Mouse (Mus musculus): ENCODE measurements around the gene Gm20388. TPM values are rescaled to one million over a fixed set of nuclear protein-coding genes. Genes with fewer than 3 reads are reported as not detected.
A peak's percentile ranks its signal among the peaks of the same experiment; 100 is the strongest.

Gene Gm20388
- polyA plus RNA-seq, 1 experiment from 2014 or later = not detected

DNA sequence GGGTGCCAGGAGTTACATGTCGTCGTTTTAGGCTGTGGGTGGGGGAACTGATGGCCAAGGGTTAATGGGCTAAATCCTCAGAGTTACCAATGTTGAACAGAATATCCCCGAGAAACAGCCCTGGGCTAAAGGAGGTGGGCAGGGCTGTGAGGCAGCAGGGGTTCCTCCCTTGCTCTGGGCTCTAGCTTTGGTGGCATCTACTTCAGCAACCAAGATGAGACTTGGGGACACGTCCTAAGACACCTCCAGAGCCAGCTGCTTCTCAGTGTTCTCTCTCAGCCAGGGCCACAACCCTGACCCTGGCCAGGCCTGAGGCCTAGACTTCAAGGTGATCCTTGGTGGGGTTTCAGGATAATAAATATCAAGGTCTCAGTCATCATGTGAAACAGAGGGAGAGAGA, 3228.1 kb downstream of the Gm20388 start:
- Histone ChIP-seq H3K27me3 (no peaks in the 10 kb centered on the region), H3K36me3 (no peaks in the 10 kb centered on the region), H3K9ac (replicated peaks) (no peak overlapping the region), H3K4me3 (no peak overlapping the region), H3K27ac (replicated peaks) (no peak overlapping the region), H3K4me1 (peaks cover 37% of the 10 kb centered on the region), H3K4me2 (replicated peaks) (no peak overlapping the region), H3K9me3 (no peaks in the 10 kb centered on the region)
- ATAC-seq (replicated peaks) = no peak
- WGBS = 49% methylated on average over 4 of the region's 4 CpGs

DNA sequence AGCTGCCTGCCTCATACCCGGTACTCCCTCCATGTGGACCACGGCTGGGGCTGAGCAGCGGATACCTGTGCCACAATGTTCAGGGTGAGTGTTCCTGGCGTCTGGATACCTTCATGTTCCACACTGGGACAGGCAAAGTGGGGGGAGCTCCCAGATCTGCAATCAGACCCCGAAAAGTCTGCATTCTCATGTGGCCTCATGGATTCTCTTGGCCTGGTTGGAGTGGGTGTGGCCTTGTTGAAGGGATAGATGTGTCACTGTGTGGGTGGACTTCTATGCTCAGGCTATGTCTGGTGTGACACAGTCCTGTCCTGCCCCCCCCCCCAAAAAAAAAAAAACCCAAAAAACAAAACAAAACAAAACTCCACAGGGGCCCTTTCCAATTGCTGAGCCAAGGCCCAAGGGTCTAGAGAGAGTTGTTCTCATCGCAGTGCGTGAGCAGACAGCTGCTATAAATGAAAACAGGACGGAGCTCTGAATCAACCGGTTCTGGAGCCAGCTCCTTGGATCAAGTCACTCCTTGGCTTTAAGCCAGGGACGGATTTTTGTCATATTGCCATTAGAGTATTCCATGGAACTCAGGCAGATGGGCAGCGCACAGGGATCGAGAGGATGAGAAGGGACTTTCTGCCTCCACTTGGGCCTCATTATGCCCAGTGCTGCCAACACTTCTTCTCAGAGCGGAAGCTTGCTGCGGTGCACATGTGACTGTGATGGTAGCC, 3231.3 kb downstream of the Gm20388 start:
- 0 out of 2 replicates have a peak overlapping the region, but pooled peaks have one; percentile 27 for H3K27ac ChIP-seq (replicated peaks)
- no peaks in the 10 kb centered on the region for H3K9me3 ChIP-seq
- peaks cover 21% of the 10 kb centered on the region for H3K4me1 ChIP-seq
- 61% methylated on average over 14 of the region's 14 CpGs for WGBS
- H3K9ac ChIP-seq (replicated peaks) = no peak overlapping the region
- H3K4me2 ChIP-seq (replicated peaks) = no peak overlapping the region
- no peaks in the 10 kb centered on the region for H3K27me3 ChIP-seq
- no peak overlapping the region for H3K4me3 ChIP-seq
- ATAC-seq (replicated peaks) = peak; percentile 44; the same call in 1 of the 2 replicates
- no peaks in the 10 kb centered on the region for H3K36me3 ChIP-seq

DNA sequence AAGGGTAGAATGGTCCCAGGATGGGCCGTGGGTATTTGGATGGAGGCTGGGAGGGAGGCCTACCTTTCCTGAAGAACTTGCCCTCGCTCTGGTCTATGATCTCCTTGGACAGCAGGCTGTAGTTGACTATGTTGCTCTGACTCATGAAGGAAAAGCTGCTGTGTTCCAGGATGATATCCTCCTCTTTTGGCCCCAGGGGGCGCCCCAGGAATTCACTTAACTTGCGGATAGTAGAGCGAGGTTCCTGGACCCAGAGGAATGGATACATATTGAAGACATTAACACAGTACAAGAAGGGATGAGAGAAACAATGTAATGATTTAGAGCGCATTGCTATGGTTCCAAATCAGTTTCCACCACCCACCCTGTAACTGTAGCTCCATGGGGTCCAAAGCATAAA, 3234.6 kb downstream of the Gm20388 start:
- Histone ChIP-seq H3K4me3 (no peak overlapping the region), H3K36me3 (no peaks in the 10 kb centered on the region), H3K27me3 (no peaks in the 10 kb centered on the region), H3K9me3 (no peaks in the 10 kb centered on the region), H3K4me1 (peaks cover 5% of the 10 kb centered on the region; the same call in 1 of the 2 replicates), H3K4me2 (replicated peaks) (no peak overlapping the region), H3K27ac (replicated peaks) (no peak overlapping the region), H3K9ac (replicated peaks) (no peak overlapping the region)
- no peak for ATAC-seq (replicated peaks)
- 60% methylated on average over 6 of the region's 6 CpGs for WGBS

DNA sequence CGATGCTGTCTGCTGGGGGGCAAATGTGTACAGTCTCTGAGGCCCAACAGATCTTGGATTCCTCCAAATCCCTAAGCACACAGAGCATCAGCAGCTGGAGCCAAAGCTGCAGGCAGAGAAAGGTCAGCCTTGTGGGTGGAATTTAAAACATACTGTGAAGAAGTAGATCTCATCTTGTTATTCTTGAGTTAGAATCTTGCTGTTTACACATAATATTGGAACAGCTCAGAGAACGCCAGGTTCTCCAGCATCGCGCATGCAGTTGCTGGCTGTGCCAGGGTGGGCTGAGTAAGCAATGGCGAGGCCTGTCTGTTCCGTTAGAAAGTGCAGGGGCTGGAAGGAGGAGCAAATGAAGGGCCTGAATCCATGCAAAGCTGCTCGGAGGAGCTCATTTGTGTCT, 3235.7 kb downstream of the Gm20388 start:
- Histone ChIP-seq H3K9ac (replicated peaks) (no peak overlapping the region), H3K9me3 (no peaks in the 10 kb centered on the region), H3K4me1 (peaks cover 5% of the 10 kb centered on the region; the same call in 1 of the 2 replicates), H3K4me2 (replicated peaks) (no peak overlapping the region), H3K27me3 (no peaks in the 10 kb centered on the region), H3K4me3 (no peak overlapping the region), H3K36me3 (no peaks in the 10 kb centered on the region), H3K27ac (replicated peaks) (no peak overlapping the region)
- WGBS = 71% methylated on average over 7 of the region's 7 CpGs
- no peak for ATAC-seq (replicated peaks)

DNA sequence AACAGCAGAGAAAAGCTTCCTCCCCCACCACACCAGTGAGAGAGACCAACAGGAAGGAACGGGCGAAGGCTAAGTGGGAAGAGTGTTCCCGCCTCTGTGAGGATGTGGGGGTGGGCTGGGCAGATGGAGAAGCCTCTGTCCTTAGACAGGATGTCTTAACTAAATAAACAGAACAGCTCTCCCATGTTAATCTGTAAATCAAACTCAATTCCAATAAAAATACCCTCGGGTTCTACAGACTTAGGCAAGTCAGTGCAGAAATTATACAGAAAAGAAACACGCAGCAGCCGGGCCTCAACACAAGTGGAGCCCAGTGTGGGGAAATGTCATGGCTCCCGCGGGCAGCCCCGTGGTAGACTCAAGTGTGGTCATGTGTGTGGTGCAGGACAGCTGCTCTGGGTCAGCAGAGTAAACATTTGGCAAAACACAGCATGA, 3240.1 kb downstream of the Gm20388 start:
- no peak overlapping the region for H3K4me3 ChIP-seq
- ATAC-seq (replicated peaks) = no peak
- no peaks in the 10 kb centered on the region for H3K4me1 ChIP-seq
- H3K9me3 ChIP-seq = no peaks in the 10 kb centered on the region
- no peak overlapping the region for H3K27ac ChIP-seq (replicated peaks)
- 71% methylated on average over 9 of the region's 9 CpGs for WGBS
- H3K27me3 ChIP-seq = no peaks in the 10 kb centered on the region
- H3K36me3 ChIP-seq = no peaks in the 10 kb centered on the region
- no peak overlapping the region for H3K9ac ChIP-seq (replicated peaks)
- H3K4me2 ChIP-seq (replicated peaks) = no peak overlapping the region

DNA sequence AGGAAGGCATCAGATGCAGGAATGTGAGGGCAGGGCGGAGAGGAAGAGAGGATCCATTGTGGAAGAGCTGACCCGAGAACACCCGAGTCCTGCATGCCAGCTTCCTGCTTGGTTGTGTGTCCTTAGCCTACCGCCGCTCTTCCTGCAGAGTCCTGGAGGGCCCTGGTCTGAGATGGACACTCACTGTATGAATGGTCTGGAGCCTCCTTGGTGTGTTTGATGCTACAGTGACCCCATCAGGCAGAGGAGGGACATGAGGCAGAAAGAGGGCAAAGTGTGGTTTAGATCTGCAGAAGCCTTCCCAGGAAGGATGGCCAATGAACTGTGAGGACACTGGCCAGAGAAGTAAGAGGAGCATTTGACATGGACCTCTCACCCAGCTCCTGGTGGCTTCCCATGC, 3244.5 kb downstream of the Gm20388 start:
- ATAC-seq (replicated peaks) = no peak
- no peaks in the 10 kb centered on the region for H3K27me3 ChIP-seq
- no peaks in the 10 kb centered on the region for H3K4me1 ChIP-seq
- no peaks in the 10 kb centered on the region for H3K9me3 ChIP-seq
- no peak overlapping the region for H3K4me2 ChIP-seq (replicated peaks)
- 76% methylated on average over 5 of the region's 5 CpGs for WGBS
- no peak overlapping the region for H3K27ac ChIP-seq (replicated peaks)
- no peak overlapping the region for H3K4me3 ChIP-seq
- no peaks in the 10 kb centered on the region for H3K36me3 ChIP-seq
- H3K9ac ChIP-seq (replicated peaks) = no peak overlapping the region

DNA sequence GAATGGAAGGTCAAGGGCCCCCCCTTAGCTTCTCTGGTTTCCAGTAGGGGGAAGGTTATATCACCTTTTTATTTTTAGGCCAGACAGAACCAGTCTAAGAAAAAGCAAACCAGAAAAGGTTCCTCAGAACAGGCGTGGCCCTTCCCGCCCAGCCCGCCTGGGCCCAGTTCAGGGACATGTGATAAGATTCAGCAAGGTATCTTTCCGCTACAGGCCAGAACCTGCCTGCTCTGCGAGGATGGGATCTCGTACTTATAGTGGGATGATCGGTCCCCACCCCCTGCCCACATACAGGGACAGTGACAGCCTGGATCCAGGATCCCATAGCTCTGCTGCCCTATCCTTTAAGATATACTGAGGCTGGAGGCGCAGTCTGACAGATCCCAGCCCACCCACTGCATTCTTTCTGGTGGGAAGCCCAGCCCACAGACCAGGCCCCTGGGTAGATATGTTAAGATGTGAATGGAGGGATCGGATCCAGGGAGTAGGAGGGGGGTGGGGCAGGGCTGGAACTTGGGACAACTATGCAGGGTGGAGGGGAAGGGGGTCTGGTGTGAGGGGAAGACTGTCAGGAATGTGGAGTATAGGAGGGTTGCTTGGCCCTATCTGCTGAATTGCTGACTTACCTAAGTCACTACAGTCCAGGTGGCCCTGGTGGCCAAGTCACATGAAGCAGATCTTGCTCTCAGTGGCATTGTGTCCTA, 3245.6 kb downstream of the Gm20388 start:
- 86% methylated on average over 9 of the region's 9 CpGs for WGBS
- ATAC-seq (replicated peaks) = no peak

DNA sequence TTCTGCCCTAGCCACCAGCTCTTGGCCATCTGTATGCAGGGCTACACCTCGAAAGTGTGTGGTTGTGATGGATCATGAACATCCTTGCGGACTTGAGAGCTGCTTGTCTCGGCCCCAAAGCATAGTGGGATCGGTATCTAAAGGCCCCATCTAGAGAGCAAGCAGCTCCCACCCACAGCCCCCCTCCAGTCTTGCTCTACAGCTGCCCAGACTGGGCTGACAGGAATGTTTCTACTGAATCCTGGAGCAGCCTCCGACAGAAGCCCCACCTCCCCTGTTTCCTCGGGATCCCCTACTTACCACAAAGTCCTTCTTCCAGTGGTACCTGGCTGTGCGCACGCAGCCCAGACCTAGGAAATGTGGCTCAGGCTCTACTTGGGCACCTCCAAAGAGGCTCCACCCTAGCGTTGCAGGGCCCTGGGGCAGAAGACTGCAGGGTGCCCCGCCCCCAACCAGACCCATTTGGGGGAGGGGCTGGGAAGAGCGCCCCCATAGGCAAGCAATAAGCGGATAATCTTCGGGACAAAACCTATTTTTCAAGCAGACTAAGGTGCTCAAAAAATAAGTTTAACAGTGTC, 3247.3 kb downstream of the Gm20388 start, which contains the start of gene Sult5a1:
Sult5a1 (minus strand) TSS at position 428 of the 578 bp plus-strand sequence.
- Histone ChIP-seq H3K27me3 (no peaks in the 10 kb centered on the region), H3K9me3 (no peaks in the 10 kb centered on the region), H3K36me3 (no peaks in the 10 kb centered on the region), H3K4me3 (no peak within 1 kb of the TSS), H3K27ac (replicated peaks) (no peak within 1 kb of the TSS), H3K9ac (replicated peaks) (no peak within 1 kb of the TSS), H3K4me2 (replicated peaks) (no peak within 1 kb of the TSS), H3K4me1 (no peaks in the 10 kb centered on the region)
- 35% methylated on average over 13 of the region's 13 CpGs for whole genome bisulfite sequencing
- ATAC-seq (replicated peaks) = no peak

More for the DNA sequence above, 3245.6 kb downstream of the Gm20388 start:
- Histone ChIP-seq H3K36me3 (no peaks in the 10 kb centered on the region), H3K4me3 (no peak overlapping the region), H3K4me1 (no peaks in the 10 kb centered on the region), H3K27ac (replicated peaks) (no peak overlapping the region), H3K9me3 (no peaks in the 10 kb centered on the region), H3K9ac (replicated peaks) (no peak overlapping the region), H3K4me2 (replicated peaks) (no peak overlapping the region), H3K27me3 (no peaks in the 10 kb centered on the region)

DNA sequence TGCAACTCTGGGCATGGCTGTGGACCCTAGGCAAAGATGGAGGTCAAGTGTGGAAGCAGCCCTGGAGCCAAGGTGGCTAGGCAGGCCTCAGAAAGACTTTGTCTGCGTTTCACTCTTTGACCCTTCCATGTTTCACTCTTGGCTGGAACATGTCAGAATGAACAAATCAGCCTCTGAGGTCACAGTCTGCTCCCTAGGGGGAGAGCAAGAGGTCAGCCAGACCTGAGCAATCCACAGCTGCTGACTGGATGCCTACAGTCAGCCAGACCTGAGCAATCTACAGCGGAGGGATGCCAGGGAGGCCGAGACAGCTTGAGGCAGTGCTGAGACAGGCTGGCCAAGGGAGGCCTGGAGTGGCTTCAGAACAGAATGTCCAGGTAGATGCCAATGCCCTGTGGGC, 3270.8 kb downstream of the Gm20388 start:
- WGBS = 81% methylated on average over 3 of the region's 3 CpGs
- Histone ChIP-seq H3K36me3 (no peaks in the 10 kb centered on the region), H3K4me3 (no peak overlapping the region), H3K9me3 (no peaks in the 10 kb centered on the region), H3K4me2 (replicated peaks) (no peak overlapping the region), H3K4me1 (no peaks in the 10 kb centered on the region), H3K27ac (replicated peaks) (no peak overlapping the region), H3K27me3 (no peaks in the 10 kb centered on the region), H3K9ac (replicated peaks) (no peak overlapping the region)
- no peak for ATAC-seq (replicated peaks)

DNA sequence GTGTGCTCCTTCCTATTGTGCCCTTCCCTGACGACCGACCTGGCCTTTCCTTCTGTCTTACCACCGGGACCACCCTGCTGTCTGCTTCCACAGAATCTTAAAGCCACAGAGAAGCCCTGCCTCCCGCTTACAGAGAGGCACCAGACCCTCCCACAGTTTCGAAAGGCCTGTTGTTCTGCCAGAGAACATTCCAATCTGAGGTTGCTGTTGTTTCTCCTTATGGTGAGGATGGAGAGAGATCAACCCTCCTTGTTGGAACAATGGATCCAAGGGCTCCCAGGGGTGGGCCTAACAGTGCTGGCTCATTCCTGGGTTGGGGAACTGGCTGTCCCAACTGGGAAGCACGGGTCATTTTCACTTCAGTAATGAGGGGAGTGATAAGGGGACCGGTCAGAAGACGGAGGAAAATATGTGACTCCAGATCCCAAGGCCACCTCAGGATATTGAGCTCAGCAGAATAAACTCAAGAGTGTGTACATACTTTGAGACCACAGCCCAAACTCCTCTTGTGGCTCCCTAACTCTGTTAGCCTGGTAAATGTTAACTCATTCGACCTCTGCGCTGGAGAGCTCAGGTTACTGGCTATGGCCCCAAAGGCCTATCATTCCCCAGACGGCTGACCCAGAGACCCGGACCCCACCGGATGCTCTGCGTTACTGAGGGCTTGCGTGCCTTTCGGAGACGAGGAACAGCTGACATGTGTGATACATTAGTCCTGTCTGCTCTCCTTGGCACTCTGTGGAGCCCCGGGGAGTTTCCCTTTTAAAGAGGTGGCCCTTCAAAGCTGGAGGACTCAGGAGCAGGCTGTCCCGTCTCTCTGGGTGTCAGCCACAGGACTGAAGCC, 3275.1 kb downstream of the Gm20388 start, which contains the start of gene Dpep1:
Dpep1 (plus strand) TSS at position 677 of the 844 bp plus-strand sequence.
- no peaks in the 10 kb centered on the region for H3K27me3 ChIP-seq
- no peaks in the 10 kb centered on the region for H3K36me3 ChIP-seq
- no peak for ATAC-seq (replicated peaks)
- no peak within 1 kb of the TSS for H3K27ac ChIP-seq (replicated peaks)
- no peaks in the 10 kb centered on the region for H3K9me3 ChIP-seq
- no peaks in the 10 kb centered on the region for H3K4me1 ChIP-seq
- no peak within 1 kb of the TSS for H3K4me2 ChIP-seq (replicated peaks)
- no peak within 1 kb of the TSS for H3K4me3 ChIP-seq
- no peak within 1 kb of the TSS for H3K9ac ChIP-seq (replicated peaks)
- 59% methylated on average over 19 of the region's 19 CpGs for WGBS

DNA sequence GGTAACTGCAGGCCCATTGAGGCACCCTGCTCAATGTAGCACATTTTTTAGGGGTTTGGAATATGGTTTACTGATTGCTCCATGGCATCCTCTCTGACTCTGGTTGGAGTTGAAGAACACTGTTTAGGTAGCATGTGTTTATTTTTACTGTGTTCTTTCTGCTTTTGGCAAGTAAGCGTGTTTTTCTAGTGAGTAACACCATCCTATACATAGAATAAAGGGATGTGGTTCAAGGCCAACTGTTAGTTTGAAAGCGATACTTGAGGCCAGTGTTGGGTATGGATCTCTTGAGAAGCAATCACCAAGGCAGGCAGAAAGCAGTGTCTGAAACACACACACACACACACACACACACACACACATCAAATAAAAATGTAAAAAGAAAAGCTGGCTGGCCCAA, 3277.4 kb downstream of the Gm20388 start:
- Histone ChIP-seq H3K4me3 (no peak overlapping the region), H3K27ac (replicated peaks) (no peak overlapping the region), H3K9ac (replicated peaks) (no peak overlapping the region), H3K4me2 (replicated peaks) (no peak overlapping the region), H3K27me3 (no peaks in the 10 kb centered on the region), H3K36me3 (no peaks in the 10 kb centered on the region), H3K9me3 (no peaks in the 10 kb centered on the region), H3K4me1 (no peaks in the 10 kb centered on the region)
- WGBS = 87% methylated on average over 2 of the region's 2 CpGs
- no peak for ATAC-seq (replicated peaks)

All from forebrain, embryonic 15.5 days (tissue).